Mouse (Mus musculus) right cerebral cortex, postnatal 36 days (tissue): ENCODE measurements at regions not wholly inside any gene's neighbourhood (a gene's known extent, or its start where the extent isn't known, plus 50 kb on each side); places are given as distances from the start of the nearest gene placed in this dataset.
A peak's percentile ranks its signal among the peaks of the same experiment; 100 is the strongest.
"Not testable (repeated sequence)": the region's sequence is repeated elsewhere in the genome, so short reads cannot be mapped to it uniquely, and the experiment has no call there.

ENCODE experiments used
- DNase-seq, 2 experiments: peaks; one replicate each; pipeline ENCODE4 v3.0.0; 2022; ENCODE audit warnings: low spot score in 2 of 2, mixed read lengths in 1 of 2

DNA sequence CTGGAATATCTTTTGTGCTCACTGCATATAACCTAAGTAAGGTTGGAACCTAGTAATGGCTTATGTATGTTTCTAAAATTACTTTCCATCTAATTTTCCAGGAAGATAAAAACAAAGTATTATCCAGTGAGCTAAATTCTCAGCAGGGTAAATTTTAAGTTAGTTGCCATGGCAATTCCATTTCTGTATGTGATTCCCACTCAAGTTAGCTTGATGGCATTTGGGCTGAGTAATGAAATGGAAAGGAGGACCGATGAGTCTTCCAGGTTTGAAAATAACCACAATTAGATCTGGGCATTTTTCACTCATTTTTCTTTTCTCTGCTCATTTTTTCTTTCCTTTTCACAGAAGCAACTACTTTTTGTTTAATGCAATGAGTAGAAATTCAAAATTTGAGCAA, 398.4 kb upstream of the Gm10801 start:
- peak in 1 of 2 experiments; percentile 6 for DNase-seq

DNA sequence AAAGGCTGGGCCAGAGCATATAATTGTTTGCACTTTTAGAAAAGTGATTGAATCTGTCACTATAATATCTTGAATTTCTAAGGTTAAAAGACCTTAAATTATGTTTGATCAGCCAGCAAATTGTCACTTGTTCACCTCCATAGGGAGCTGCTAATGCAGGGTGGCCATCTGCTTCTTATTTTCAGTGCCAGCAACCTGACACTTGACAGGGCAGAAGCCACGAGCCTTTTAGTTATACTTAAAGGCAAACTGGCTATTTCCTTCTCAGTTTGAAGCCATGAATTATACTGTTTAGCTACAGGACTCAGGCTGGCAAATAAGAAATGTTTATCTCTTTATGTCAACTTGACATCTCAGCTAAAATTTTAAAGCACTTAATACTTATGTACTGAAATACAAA, 392.5 kb upstream of the Gm10801 start:
- no peak for DNase-seq

DNA sequence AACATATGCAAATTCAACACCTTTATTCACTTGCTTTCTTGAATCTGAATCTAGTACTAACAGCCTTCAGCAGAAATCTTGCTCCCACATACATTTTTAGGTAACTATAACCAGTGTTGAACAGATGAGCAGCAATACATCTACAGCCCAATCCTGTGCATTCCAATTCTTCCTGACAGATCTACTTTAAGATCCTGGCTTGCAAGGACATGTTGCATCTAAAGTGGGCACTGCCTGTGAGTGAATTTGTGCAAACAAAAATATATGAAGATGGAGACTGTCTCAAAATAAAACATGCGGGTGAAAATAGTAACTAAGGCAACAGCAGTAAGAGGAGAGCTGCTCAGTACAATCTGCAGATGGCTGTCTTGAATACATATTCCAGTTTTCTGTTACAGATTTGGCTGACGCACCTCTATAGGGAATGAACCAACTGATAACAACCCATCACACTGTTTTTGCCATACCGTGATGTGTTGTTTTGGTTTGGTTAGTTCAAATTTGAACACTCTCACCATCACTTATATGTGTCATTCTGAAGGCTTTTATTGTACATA, 375.2 kb upstream of the Gm10801 start:
- peak; percentile 6 to 61 for DNase-seq

DNA sequence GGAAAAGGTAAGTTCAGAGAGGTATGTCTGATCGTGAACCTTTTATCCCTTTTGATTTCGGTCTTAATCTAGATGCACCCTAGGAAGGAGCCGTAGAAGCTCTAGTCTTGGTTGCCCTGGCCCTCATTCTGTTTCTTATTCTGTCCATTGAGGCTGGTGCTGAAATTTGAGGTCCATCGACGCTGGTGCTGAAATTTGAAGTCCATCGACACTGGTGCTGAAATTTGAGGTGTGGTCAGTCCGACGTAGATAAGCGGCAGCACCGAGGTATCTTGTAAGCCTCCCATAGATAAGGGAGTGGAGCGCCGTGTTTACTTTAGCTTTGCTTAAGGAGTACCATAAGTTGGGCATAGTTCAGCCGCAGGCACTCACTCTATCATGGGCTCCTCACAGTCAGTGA, 332.0 kb upstream of the Gm10801 start:
- DNase-seq = not testable (repeated sequence)

DNA sequence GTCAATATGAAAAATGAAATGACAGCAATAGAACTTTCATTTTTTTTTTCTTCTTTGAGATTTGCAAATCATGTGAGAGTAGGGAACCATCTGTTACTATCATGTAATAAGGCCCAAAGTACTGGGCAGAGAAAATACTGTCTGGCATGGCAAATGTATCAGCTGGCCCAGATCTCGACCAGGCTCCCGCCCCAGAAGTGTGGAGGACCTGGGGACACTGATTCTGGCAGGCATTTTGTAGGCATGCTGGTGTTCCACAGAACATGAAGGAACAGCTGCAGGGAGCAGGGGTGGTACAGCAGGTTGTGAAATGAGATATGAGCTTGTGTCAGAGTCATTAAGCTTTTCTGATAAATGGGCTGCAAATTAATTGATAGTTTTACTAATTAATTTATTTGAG, 307.8 kb upstream of the Gm10801 start:
- no peak for DNase-seq

DNA sequence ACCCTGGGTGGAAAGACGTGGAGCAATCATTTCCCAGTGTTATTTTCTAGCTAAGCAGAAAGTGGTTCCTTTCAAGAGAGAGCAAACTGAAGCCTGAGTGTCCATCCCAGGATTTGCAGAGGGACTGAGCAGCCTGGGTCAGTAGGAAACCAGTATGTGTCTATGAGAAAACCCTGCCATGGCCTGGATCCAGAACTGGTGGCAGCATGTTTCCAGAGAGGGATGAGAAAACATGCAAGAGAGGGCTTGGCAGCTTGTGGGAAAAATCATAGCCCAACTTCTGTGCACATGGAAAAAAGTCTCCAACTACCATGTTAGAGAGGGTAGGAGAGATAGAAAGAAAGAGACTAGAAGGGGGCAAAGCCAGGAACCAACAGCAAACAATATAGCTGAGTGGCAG, 282.8 kb upstream of the Gm10801 start:
- DNase-seq = no peak
